Mouse (Mus musculus) E14TG2a.4 (cell line): ENCODE measurements around the gene Ehbp1l1.

Experiments used
- CTCF ChIP-seq: conservative IDR thresholded peaks from 2 replicates; pipeline ENCODE4 v1.5.1; 2014; ENCODE audit warnings: low read length
- NANOG ChIP-seq: IDR thresholded peaks from 2 replicates; pipeline ENCODE4 v1.6.1; 2014; ENCODE audit warnings: borderline replicate concordance, low read length, mixed read lengths
- POU5F1 ChIP-seq: IDR thresholded peaks from 2 replicates; pipeline ENCODE4 v1.6.1; 2014; ENCODE audit warnings: low read length, borderline replicate concordance

DNA sequence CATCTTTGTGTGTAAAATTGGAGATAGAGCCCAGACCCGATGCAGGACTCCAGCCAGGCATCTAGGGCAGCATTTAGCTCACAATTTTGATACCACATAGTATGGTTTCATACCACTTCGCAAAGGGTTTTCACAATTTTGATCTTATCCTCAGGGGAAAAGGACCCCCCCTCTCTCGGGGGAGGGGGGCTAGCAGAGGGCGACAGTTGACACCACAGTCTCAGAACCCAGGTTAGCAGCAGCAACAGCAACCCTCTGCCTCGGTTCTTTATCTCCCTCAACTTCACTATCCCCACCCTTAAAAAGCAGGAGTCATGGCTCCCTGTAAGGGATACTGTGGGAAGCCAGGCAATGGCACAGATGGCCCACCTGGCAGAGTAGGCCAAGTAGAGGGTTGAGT, 12.9 kb downstream of the Ehbp1l1 start:
- TF ChIP-seq CTCF = no peak
- TF ChIP-seq NANOG = no peak
- TF ChIP-seq POU5F1 = no peak
